Mouse (Mus musculus): ENCODE measurements at regions not wholly inside any gene's neighbourhood (a gene's known extent, or its start where the extent isn't known, plus 50 kb on each side); places are given as distances from the start of the nearest gene placed in this dataset.

- TF ChIP-seq POLR2A (IDR thresholded peaks at IDR 0.05; ENCODE audit: extremely low read depth, insufficient read depth, low read length), result no peak
- no peak for TF ChIP-seq CTCF (IDR thresholded peaks at IDR 0.05; ENCODE audit: low read depth, low read length)
These were observed 249.5 kb downstream of the Lmo4 start for GRCm38 (mm10) chr3:143955508-143955907.

Data from liver, adult 2 months (tissue).